Mouse (Mus musculus) left cerebral cortex, postnatal 10 days (tissue): Measurements from ENCODE around the gene Ccdc78. TPM values are rescaled to one million over a fixed set of nuclear protein-coding genes. Genes with fewer than 3 reads are reported as not detected.
A peak's percentile ranks its signal among the peaks of the same experiment; 100 is the strongest.

Source experiments
- DNase-seq, 2 experiments: peaks; one replicate each; pipeline ENCODE4 v3.0.0; 2021 to 2022; ENCODE audit warnings: low spot score in 2 of 2, mixed read lengths in 1 of 2; ENCODE audit errors: extremely low spot score in 1 of 2
- intact Hi-C: fragments of 180-260 bp; cut with DNase I; formaldehyde crosslinking; loops from one replicate; pipeline ENCODE4 v1.15.1; 2025
- total RNA-seq, 2 experiments: library from RNA; stranded (reverse); gene quantifications; 2 replicates each; pipeline ENCODE4 v1.2.3; 2021

Ccdc78 gene
- total RNA-seq, 2 experiments from 2014 or later: 0.16 TPM; not detected in 1

- DNase-seq: no peak
- intact Hi-C loops: no loop called here
Observed at GRCm38 (mm10) chr17:25775318-25776062, 10.9 kb upstream of the Ccdc78 start.

DNA sequence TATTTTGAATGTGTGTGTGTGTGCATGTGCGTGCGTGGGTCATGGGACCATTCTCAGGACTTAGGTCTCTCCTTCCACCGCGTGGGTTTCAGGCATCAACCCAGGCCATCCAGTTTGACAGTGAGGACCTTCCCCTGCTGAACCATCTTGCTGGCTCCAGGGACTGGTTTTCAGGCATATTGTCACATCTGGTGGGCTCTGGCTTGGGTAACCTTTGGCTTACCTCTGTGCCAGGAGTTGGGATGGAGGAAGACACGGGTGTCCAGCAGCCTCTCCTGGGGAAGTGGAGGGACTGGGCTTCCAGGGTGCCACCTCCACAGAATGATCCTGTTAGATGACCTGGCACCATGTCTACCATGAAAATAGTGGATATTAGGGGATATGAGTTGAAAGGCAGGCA lies 8.4 kb upstream of the Ccdc78 start:
- DNase-seq: no peak
- intact Hi-C loops: no loop called here

DNA sequence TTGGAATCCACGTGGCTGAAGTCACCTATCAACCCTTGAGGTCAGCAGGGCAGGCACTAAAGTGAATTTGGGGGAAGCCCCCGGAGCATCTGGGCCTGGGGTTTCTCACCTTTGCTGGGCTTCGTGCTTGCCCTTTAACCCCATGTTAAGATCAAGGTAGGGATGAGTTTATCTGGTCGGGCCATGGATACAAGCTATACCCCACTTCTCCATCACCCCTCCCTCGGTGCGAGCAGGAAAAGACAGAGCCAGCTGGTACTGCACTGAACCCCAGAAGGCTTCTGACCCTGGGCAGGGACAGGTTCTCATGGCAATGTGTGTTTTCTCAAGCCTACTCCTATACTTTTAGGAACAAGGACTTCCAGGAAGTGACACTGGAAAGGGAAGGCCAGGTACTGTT lies 5.0 kb upstream of the Ccdc78 start:
- intact Hi-C loops: no loop called here

GRCm38 (mm10) chr17:25783086-25783485 lies 3.3 kb upstream of the Ccdc78 start:
- intact Hi-C loops: no loop called here
- no peak for DNase-seq

More for the DNA sequence above, 5.0 kb upstream of the Ccdc78 start:
- no peak for DNase-seq

DNA sequence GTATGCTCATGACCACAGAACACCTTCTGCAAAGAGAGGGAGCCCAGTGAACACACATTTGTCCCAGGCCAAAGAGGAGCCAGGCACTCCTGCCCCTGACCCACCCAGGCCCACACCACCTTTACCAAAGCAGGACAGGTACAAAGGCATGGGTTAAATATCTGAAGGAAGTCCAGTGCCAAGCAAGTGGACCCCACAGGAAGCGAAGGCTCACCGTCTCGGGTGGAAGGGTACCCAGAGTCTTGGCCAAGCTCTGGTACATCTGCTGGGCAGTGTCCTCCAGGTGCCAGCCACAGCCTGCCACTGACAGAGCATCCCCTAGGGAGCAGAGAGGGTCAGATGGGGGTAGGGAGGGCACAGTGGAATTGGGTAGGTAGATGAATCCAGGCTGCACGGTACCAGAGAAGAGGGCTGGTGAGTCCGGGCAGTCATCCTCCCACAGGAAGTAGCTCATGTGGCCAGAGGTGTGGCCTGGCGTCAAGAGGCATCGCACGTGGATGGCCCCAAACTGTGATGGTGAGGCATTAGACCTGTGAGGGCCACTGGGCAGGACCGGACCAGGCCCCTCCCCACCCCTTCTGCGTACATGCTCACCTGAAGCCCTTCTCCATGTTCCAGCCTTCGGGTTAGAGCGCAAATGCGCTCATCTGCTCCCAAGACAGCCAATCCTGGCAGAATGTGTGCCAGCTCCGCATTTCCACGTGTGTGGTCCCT lies 2.4 kb upstream of the Ccdc78 start:
- no peak for DNase-seq
- intact Hi-C loops: no loop called here

DNA sequence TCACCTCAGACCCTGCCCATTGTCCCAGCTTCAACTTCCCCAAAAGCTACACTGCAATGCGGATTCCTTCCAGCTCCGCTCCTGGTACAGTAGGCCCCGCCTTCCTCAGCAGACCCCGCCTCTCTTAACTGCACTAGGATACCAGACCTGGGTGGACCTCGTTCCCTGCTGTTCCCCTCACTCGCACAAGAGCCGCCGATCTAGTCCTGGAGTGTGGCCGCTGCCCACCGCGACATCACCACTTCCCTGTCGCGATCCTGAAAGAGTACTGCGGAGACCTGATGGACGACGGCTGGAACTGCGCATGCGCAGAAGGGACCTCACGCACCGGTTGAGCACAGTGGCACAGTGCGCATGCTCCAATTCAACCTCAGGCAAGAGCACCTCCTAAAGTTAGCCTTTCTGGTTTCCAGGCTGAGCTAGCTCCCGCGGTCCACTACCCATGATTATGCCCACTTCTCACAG lies 1.1 kb upstream of the Ccdc78 start, which contains the start of gene Haghl:
TSS of gene Haghl (minus strand) at position 393 of the 465 bp plus-strand sequence.
- intact Hi-C loops: no loop called here
- peak; percentile 95 to 97 for DNase-seq

DNA sequence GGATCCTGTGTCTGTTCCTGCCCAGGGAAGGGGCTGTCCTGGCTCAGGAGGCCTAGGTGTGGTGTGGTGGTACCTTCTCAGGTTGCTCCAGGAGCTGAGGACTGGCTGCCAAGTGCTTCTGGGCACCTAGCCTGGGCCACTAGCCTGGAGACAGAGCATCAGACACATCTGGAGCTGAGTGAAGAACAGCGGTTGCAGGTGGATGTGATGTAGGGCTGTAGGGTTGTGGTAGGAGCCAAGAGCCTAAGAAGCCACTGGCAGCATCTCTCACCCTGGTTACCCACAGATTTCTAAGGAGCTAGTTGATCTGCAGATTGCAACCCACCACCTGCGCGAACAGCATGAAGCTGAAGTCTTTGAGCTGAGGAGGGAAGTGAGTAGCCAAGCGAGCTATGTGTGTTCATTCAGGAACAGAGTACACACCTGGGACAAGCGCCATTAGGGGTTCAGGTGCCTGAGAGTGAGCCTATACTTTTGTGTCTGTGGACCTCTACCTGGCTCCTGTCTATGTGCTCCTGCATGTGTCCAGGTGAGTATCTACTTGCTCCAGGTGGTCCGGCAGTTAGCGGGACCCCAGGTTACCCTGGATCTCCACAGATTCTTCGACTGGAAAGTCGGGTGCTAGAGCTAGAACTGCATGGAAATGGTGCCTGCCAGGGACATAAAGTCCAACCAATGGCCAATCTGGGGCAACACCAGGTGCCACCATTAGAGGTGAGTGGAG lies 563 bp downstream of the Ccdc78 start:
- intact Hi-C loops: no loop called here
- DNase-seq: no peak

GRCm38 (mm10) chr17:25791320-25791842 lies 5.0 kb downstream of the Ccdc78 start:
- DNase-seq: peak in 1 of 2 experiments; percentile 51

GRCm38 (mm10) chr17:25791843-25792527 lies 5.6 kb downstream of the Ccdc78 start:
- peak; percentile 82 to 89 for DNase-seq
- intact Hi-C loops: no loop called here

More at GRCm38 (mm10) chr17:25791320-25791842, 5.0 kb downstream of the Ccdc78 start:
- intact Hi-C loops: no loop called here

DNA sequence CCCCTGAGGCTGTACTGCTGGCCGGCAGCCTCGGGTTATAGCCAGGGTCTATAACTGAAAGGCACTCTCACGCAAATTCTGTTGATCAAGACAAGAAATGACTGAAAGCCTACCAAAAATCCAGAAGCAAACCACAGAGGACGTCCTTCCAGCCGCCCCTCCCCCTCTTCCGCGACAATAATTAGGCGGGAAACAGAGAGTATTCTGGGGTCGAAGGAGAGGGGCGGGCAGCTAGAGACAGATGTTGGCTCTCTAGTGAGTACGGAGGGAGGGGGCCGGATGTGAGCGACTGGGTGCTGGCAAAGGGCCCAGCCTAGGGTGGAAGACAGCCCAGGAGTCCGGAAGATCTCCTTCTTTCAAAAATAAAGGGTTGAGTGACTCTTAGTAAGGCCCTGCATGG lies 6.2 kb downstream of the Ccdc78 start, which contains the start of gene Fam173a:
TSS of gene Fam173a (minus strand) at position 287 of the 400 bp plus-strand sequence.
- intact Hi-C loops: no loop called here
- peak; percentile 83 to 92 for DNase-seq

GRCm38 (mm10) chr17:25794197-25794596 lies 7.8 kb downstream of the Ccdc78 start:
- intact Hi-C loops: no loop called here
- peak in 1 of 2 experiments; percentile 64 for DNase-seq

GRCm38 (mm10) chr17:25794998-25795397 lies 8.6 kb downstream of the Ccdc78 start:
- DNase-seq: no peak
- intact Hi-C loops: loop anchor here (5.0 kb wide), 1 partner anchor 318 kb away; no protein-coding TSS in a partner anchor

DNA sequence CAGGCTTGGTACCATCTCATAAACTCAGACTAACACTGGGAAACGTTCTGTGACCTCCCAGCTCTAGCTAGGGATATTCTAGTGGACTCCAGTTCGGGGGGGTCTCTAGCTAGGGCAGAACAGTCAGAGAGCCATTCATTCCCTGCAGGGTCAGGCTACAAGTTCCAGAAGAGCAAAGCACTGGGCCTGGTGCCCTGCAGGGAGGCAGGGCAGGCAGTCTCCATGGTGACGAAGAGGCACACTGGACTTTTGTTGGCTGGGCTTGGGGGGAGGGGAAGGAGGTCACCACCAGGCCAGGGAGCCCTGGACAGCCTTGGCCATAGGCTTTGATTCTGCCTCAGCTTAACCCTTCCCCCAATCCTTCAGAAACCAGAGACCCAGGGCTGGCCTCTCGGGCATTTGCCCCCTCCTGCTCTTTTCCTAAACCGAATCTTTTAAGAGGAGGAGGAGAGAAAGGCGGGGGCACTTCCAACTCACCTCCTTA lies 9.3 kb downstream of the Ccdc78 start, which contains the start of gene AC134908.4:
TSS of gene AC134908.4 (minus strand) at position 51 of the 484 bp plus-strand sequence.
- intact Hi-C loops: loop anchor here (5.0 kb wide), 1 partner anchor 318 kb away; no protein-coding TSS in a partner anchor
- DNase-seq: peak in 1 of 2 experiments; percentile 66

- peak in 1 of 2 experiments; percentile 56 for DNase-seq
- intact Hi-C loops: loop anchor here (5.0 kb wide), 1 partner anchor 319 kb away; no protein-coding TSS in a partner anchor
Observed at GRCm38 (mm10) chr17:25796211-25796771, 9.9 kb downstream of the Ccdc78 start.

GRCm38 (mm10) chr17:25796951-25797369 lies 10.6 kb downstream of the Ccdc78 start, which contains the start of gene Metrn:
Gene Metrn, minus strand, starts transcription at chr17:25797136.
- DNase-seq: peak; percentile 76 to 93
- intact Hi-C loops: loop anchor here (5.0 kb wide), 1 partner anchor 320 kb away; no protein-coding TSS in a partner anchor

GRCm38 (mm10) chr17:25801029-25801428 lies 14.6 kb downstream of the Ccdc78 start:
- intact Hi-C loops: loop anchor here (2.0 kb wide), 1 partner anchor 28 kb away; the partner anchor contains the start of gene Narfl
- peak; percentile 62 to 71 for DNase-seq

- intact Hi-C loops: no loop called here
- DNase-seq: peak; percentile 87 to 88
Observed at GRCm38 (mm10) chr17:25802825-25803517, 16.6 kb downstream of the Ccdc78 start.
